Mouse (Mus musculus): Measurements from ENCODE around the gene Prkaa1.

Prkaa1 gene

DNA sequence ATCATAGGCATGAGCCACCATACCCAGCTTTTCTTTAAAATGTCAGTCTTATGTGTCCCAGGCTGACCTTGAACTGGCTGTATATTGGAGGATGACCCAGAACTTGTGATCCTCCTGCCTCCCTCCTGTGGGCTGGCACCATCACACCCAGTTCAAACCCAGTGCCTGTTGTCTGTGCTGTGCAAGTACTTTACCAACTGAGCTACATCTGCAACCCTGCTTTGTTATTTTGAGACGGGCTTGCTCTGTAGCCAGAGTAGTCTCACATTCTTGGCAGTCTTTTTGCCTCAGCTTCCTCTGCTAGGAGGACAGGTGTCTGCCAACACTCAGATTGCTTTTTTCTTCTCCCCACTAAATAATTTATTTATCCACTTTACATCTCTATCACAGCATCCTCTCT is 13.7 kb downstream of the Prkaa1 start:
- in situ Hi-C loops (cut with MboI, MseI), result no loop called here

- in situ Hi-C loops (cut with MboI, MseI), result no loop called here
Measured at GRCm38 (mm10) chr15:5158827-5159226, 15.2 kb downstream of the Prkaa1 start.

DNA sequence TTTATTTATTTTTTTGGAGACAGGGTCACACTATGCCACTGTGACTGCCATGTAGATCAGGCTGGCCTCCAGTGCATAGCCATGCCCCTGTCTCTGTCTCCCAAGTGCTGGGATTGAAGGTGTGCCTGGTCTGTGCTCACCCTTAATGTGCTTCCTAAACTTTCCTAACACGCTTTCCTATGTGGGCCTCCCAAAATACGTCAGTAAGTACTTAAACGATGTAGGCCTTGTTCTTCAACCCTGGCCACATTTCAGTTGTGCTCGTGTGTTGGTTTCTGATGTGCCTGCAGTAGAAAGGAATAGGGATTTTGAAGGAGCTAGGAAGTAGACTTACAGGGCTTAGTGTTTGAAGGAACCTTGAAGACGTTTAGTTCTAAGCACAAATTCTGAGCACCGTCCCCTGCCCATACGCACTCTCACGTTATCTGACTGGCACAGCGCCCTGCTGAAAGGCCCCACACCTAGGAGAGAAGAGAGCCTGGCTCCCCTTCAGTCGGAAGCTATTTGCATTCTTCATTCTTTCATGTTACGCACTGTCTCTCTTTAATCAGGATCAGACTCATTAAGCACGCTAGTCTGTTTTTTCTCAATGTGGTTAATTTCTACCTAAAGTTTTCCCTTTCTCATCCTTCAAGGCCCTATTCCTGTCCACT is 21.6 kb downstream of the Prkaa1 start:
- in situ Hi-C loops (cut with MboI, MseI), result no loop called here

- in situ Hi-C loops (cut with MboI, MseI), result no loop called here
Measured at GRCm38 (mm10) chr15:5173217-5173820, 29.7 kb downstream of the Prkaa1 start.

DNA sequence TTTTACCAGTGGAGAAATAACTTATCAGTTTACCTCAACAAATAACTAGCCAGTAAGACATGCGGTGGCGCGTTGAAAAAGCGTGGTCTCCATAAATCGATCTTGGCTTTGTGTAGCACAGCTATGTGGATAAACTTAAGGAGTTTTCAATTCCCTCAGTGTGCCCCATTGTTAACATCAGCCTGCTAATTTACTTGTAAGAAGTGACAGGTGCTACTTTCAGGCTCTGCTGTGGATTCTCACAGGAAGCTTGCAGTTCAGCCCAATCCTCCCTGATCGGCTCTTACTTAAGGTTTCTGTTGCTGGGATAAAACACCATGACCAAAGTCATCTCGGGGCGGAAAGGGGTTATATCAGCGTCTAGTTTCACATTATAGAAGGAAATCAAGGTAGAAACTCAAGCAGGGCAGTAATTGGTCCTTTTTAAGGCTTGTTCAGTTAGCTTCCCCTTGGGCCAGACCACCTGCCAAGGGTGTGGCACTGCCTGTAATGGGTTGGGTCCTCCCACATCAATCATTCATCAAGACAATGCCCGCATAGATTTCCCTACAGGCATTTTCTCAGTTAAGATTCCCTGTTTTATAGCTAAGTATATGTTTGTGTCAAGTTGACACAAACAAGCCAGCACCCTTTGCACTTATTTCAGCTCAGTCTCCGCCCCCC is 41.1 kb downstream of the Prkaa1 start:
- in situ Hi-C loops (cut with MboI, MseI), result no loop called here

GRCm38 (mm10) chr15:5185366-5186292 is 42.0 kb downstream of the Prkaa1 start, which contains the start of gene Ttc33:
TSS of gene Ttc33 (plus strand) at chr15:5185525.
- in situ Hi-C loops (cut with MboI, MseI), result no loop called here

DNA sequence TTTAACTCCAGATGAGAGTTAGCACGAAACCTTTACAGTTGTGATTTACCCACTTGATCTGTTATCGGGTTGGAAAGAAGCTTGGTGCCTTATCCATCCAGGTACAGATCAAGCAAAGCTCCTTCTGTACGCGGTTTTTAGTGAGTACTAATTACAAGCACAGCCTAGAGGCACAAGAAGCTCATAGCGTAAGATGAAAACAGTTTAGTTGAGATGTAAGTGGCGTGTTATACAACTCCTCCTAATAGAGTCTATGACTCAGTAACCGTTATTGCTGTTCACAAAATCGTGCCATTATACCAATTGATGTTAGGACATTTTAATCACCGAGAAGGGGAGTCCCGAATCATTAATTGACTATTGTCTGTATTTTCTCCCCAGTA is 42.6 kb downstream of the Prkaa1 start:
- in situ Hi-C loops (cut with MboI, MseI), result no loop called here

- in situ Hi-C loops (cut with MboI, MseI), result no loop called here
Measured at GRCm38 (mm10) chr15:5187116-5187515, 43.5 kb downstream of the Prkaa1 start.

- in situ Hi-C loops (cut with MboI, MseI), result no loop called here
Measured at GRCm38 (mm10) chr15:5188029-5188428, 44.4 kb downstream of the Prkaa1 start.

DNA sequence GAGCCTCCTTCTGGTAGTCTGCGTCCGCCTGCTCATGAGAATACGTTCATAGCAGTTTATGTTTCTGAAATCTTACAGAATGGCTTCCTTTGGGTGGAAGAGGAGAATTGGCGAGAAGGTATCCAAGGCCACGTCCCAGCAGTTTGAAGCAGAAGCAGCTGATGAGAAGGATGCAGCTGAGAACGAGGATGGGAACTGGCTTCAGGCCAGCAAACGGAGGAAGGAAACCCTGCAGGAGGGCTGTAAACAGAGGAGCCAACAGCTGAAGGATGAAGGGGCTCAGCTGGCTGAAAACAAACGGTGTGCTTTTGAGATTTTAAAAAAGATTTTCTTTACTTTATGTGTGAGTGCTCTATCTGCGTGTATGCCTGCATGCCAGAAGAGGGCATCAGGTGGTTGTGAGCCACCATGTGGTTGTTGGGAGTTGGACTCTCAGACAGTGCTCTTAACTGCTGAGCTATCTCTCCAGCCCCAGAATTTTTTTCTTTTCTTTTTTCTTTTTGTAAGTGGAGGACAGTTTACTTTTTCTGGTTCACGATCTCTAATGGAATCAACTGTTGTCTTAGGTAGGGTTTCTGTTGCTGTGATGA is 45.9 kb downstream of the Prkaa1 start:
- in situ Hi-C loops (cut with MboI, MseI), result no loop called here

GRCm38 (mm10) chr15:5193833-5194232 is 50.2 kb downstream of the Prkaa1 start:
- in situ Hi-C loops (cut with MboI, MseI), result no loop called here

DNA sequence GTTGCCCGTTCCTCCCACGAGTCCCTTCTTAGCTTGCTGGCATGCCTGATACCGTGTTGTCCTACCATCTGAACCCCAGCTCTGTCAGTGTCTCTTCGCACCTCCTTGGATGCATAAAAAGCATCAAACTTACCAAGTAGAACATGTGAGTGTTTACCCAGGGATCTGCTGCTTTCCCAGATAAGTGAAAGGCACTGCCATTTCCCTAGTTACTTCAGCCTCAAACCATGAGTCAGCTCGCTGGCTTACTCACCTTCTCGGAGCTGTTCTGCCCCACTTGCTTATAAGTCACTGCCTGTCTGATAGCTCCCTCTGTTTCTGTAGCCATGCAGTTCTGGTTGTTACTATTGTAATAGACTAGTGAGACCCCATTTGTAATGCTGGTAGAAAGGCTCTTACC is 50.8 kb downstream of the Prkaa1 start:
- in situ Hi-C loops (cut with MboI, MseI), result no loop called here

GRCm38 (mm10) chr15:5194931-5195330 is 51.3 kb downstream of the Prkaa1 start:
- in situ Hi-C loops (cut with MboI, MseI), result no loop called here

DNA sequence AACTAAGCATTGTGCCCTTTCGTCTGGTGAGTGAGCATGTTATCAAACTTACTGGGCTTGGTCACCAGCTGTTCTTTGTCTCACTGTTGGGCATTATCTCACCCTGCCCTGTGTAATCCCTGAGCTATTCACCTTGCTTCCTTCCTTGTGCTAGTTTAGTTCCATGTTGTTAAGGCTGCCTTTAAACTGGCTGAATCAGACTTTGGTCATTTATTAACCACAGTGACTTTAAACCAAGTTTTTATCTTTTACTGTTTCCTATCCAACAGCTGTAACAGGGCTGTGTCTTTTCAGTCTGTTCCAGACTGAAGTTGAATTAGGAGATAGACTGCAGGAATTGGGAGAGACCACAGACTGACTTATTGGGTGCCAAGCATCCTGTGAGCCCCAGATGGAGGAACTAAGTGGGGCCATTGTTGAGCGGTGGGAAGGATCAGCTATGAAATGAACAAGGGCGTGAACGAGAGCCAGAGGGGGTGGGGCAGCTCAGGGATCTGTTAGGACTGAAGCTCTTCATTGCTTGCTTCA is 52.4 kb downstream of the Prkaa1 start:
- in situ Hi-C loops (cut with MboI, MseI), result no loop called here

- in situ Hi-C loops (cut with MboI, MseI), result no loop called here
Measured at GRCm38 (mm10) chr15:5196691-5197090, 53.0 kb downstream of the Prkaa1 start.

DNA sequence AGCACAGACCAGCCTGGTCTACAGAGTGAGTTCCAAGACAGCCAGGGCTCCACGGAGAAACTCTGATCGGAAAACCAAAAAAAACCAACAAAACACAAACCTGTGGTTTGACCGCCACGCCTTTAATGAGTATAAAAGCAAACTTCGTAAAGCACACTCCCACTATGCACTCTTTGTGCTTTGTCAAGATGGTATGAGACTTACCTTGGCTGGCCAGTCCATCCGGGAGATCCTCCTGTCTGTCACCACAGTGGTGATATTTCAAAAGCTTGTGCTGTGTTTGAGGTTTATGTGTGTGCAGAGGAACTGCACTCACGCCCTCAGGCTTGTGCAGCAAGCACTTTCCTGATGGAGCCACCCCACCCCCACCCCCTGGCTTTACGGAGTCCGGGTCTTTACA is 61.6 kb downstream of the Prkaa1 start:
- in situ Hi-C loops (cut with MboI, MseI), result no loop called here

DNA sequence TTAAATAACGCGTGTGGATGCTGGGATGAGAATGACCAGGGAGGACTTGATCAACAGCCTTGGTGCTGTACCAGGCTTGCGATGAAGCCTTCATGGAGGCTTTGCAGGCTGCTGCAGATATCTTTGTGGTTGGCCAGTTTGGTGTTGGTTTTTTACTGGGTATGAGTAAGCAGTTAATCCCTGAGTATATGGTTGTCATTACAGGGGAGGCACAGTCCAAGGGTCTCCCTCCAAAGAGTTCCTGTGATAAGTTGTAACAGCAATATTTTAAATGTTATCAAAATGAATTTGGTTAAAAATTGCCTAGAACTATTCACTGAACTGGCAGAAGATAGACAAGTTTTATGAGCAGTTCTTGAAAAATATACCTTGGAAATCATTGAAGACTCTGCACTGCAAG is 65.5 kb downstream of the Prkaa1 start:
- in situ Hi-C loops (cut with MboI, MseI), result no loop called here

DNA sequence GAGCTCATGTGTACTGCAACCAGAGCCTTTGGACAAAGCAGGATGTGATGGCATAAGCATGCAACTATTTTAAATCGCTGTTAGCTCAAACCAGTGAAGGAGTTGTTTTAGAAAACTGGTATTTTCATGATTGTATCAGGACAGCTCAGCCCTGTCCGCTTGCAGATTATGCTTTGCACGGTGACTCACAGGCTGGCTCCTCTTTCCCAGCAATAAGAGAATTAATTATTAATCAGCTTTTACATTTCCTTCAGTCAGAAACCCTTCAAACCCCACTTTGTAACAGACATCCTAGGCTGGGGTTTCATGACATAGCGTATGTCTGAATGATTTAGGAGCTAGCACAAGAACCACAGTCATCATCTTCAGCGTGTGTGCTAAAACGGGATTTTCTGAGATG is 76.8 kb downstream of the Prkaa1 start:
- in situ Hi-C loops (cut with MboI, MseI), result loop anchor here (10.0 kb wide), 2 partner anchors 354 to 984 kb away; no protein-coding TSS in a partner anchor

DNA sequence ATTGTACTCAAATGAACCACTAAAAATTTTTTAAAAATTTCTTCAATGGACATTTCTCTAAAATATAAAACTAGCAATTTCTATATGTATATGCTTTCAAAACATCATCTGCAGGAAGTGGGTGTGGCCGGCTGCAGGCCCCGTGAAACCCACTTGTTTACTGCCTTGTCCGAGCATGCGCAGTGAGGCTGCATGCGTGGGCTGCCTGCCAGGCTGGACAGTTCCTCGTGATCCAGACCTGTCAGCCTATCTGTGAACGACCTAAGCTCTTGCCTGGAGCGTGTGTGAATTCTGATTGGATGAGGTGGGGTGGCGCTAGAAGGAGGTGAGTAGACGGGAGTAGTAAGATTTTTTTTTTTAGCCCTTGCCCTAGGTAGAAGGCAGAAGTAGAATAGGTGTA is 87.1 kb downstream of the Prkaa1 start:
- in situ Hi-C loops (cut with MboI, MseI), result loop anchor here (25.0 kb wide), 2 partner anchors 1382 to 1482 kb away; partner anchors contain the start of gene Rictor
